ENCODE assay signal across 8 mouse cellular contexts in the genomic region with DNA sequence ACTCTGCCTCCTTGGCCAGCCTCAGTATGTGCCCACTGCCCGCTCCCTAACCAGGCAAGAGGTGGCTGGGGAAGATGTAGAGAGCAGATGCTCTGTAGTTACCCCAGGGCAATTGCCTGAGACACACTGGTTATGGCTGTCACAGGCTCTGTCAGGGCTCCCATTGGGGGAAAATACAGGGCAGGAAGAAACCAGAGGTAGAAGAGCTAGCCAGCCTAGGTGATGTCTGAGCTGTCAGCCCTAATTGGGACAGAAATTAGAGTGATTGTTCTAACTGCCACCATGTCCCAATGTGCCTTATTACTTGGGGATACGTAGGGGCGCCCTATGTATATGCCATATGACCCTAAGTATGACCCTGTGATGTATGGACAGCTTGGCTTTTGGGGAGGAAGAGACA. TPM values are rescaled to one million over a fixed set of nuclear protein-coding genes. Genes with fewer than 3 reads are reported as not detected.
DNase-seq lines count a peak whose midpoint lies in the region; ATAC-seq and TF ChIP-seq lines count a peak whose summit lies in the region.

No protein-coding gene starts in this region.

- H3K36me3 ChIP-seq in liver, embryonic 14.5 days (replicated peaks; ENCODE audit: control insufficient read depth, insufficient read depth, low read depth), result peaks cover 2% of the 10 kb centered on the region; the same call in 1 of the 2 replicates

- peaks cover 9 to 16% of the 10 kb centered on the region in 2 experiments for H3K4me1 ChIP-seq in liver, embryonic 14.5 days (replicated peaks; ENCODE audit: control insufficient read depth in 2 of 2, insufficient read depth in 2 of 2, low read length in 1 of 2)

- H3K9me3 ChIP-seq in liver, embryonic 14.5 days (ENCODE audit: control insufficient read depth, low read length), result no peaks in the 10 kb centered on the region

- TF ChIP-seq CTCF in gastrocnemius, adult 2 months (IDR thresholded peaks at IDR 0.05), result no peak
- TF ChIP-seq CTCF in liver, embryonic 14.5 days (IDR thresholded peaks at IDR 0.05; ENCODE audit: low read depth), result no peak

- H3K27me3 ChIP-seq in liver, embryonic 14.5 days (ENCODE audit: control insufficient read depth, insufficient read depth, low read length), result no peaks in the 10 kb centered on the region

- intact Hi-C loops in gastrocnemius, adult 2 months (cut with DNase I), result loop anchor here (2.0 to 10.0 kb wide), 2 partner anchors 17 to 171 kb away; partner anchors contain the start of gene Med11

- TF ChIP-seq EP300 in liver, embryonic 14.5 days (IDR thresholded peaks at IDR 0.05; ENCODE audit: low read depth), result no peak

- no peak overlapping the region for H3K27ac ChIP-seq in gastrocnemius, adult 2 months
- H3K27ac ChIP-seq in liver, embryonic 14.5 days, result no peak overlapping the region

- ATAC-seq in liver, embryonic 14.5 days (ENCODE audit: insufficient read depth), result no peak

- peak overlapping the region; percentile 28; the same call in 1 of the 2 replicates for H3K4me3 ChIP-seq in gastrocnemius, adult 2 months
- peak overlapping the region; percentile 32 to 84 for H3K4me3 ChIP-seq in liver, embryonic 14.5 days (ENCODE audit: insufficient read depth in 1 of 2, low read depth in 2 of 2, low read length in 2 of 2)

- DNase-seq in gastrocnemius, adult 2 months, result no peak
- no peak for DNase-seq in gastrocnemius, postnatal 10 days
- DNase-seq in thymus, postnatal 0 days (ENCODE audit: low spot score), result peak; percentile 23
- no peak for DNase-seq in thymus, postnatal 36 days
- no peak for DNase-seq in liver, embryonic 14.5 days (ENCODE audit: low read depth in 3 of 3, low spot score in 3 of 3)
- DNase-seq in thymus, postnatal 4 days, result peak; percentile 38
- DNase-seq in cerebellum, adult 9-10 months, result no peak
- no peak for DNase-seq in yolk sac, embryonic 10.5 days (ENCODE audit: low spot score)

- WGBS in liver, embryonic 14.5 days (ENCODE audit: insufficient replicate concordance), result 89% methylated on average over 3 of the region's 3 CpGs

- no peak overlapping the region for H3K9ac ChIP-seq in liver, embryonic 14.5 days (replicated peaks)

- H3K4me2 ChIP-seq in liver, embryonic 14.5 days (ENCODE audit: low read depth), result peak overlapping the region; percentile 65

RNA-seq across cellular contexts. Expression of gene Arrb2, which starts 1.5 kb away (rescaled TPM):
- 1 to 10 TPM; 8.3 to 8.4 TPM for total RNA-seq in gastrocnemius, adult 2 months (2021)
- 10 to 100 TPM; 11.0 TPM for total RNA-seq in gastrocnemius, postnatal 10 days (2021)
- polyA plus RNA-seq in thymus, postnatal 0 days (2015; fragmentation: Nextera tagmentation; extraction: Ambion mirVana), result 38.8 and 38.9 TPM in 2 replicates
- 17.8 and 19.4 TPM in 2 replicates for polyA plus RNA-seq in liver, embryonic 14.5 days (2012; rRNA removed)
- 9.8 and 11.0 TPM in 2 replicates for polyA plus RNA-seq in liver, embryonic 14.5 days (2014; fragmentation: Nextera tagmentation; extraction: Ambion mirVana)

RNA-seq across cellular contexts. Expression of gene Med11, which starts 17.8 kb away (rescaled TPM):
- total RNA-seq in gastrocnemius, adult 2 months (2021), result 1 to 10 TPM; 4.9 to 6.4 TPM
- total RNA-seq in gastrocnemius, postnatal 10 days (2021), result 10 to 100 TPM in 1 of 2 experiments, 1 to 10 TPM in 1; 7.6 to 11.0 TPM
- 47.5 and 47.6 TPM in 2 replicates for polyA plus RNA-seq in thymus, postnatal 0 days (2015; fragmentation: Nextera tagmentation; extraction: Ambion mirVana)
- 11.9 and 12.8 TPM in 2 replicates for polyA plus RNA-seq in liver, embryonic 14.5 days (2012; rRNA removed)
- 17.0 and 20.0 TPM in 2 replicates for polyA plus RNA-seq in liver, embryonic 14.5 days (2014; fragmentation: Nextera tagmentation; extraction: Ambion mirVana)

RNA-seq across cellular contexts. Expression of gene Pelp1, which starts 24.1 kb away (rescaled TPM):
- 10 to 100 TPM; 18.5 to 18.7 TPM for total RNA-seq in gastrocnemius, adult 2 months (2021)
- total RNA-seq in gastrocnemius, postnatal 10 days (2021), result 10 to 100 TPM; 20.2 to 21.4 TPM
- polyA plus RNA-seq in thymus, postnatal 0 days (2015; fragmentation: Nextera tagmentation; extraction: Ambion mirVana), result 17.0 and 18.4 TPM in 2 replicates
- polyA plus RNA-seq in liver, embryonic 14.5 days (2012; rRNA removed), result 9.6 and 9.8 TPM in 2 replicates
- polyA plus RNA-seq in liver, embryonic 14.5 days (2014; fragmentation: Nextera tagmentation; extraction: Ambion mirVana), result 12.1 and 13.8 TPM in 2 replicates

RNA-seq across cellular contexts. Expression of gene Zmynd15, which starts 25.3 kb away (rescaled TPM):
- total RNA-seq in gastrocnemius, adult 2 months (2021), result under 1 TPM in 1 of 2 experiments, not detected in 1; 0.75 TPM
- total RNA-seq in gastrocnemius, postnatal 10 days (2021), result 1 to 10 TPM in 1 of 2 experiments, under 1 TPM in 1; 0.52 to 1.6 TPM
- polyA plus RNA-seq in thymus, postnatal 0 days (2015; fragmentation: Nextera tagmentation; extraction: Ambion mirVana), result 4.8 and 5.1 TPM in 2 replicates
- polyA plus RNA-seq in liver, embryonic 14.5 days (2012; rRNA removed), result 0.28 and 0.31 TPM in 2 replicates
- 0.10 and 0.29 TPM in 2 replicates for polyA plus RNA-seq in liver, embryonic 14.5 days (2014; fragmentation: Nextera tagmentation; extraction: Ambion mirVana)

RNA-seq across cellular contexts. Expression of gene Cxcl16, which starts 25.8 kb away (rescaled TPM):
- 1 to 10 TPM; 1.2 to 1.4 TPM for total RNA-seq in gastrocnemius, adult 2 months (2021)
- 1 to 10 TPM; 3.4 to 5.1 TPM for total RNA-seq in gastrocnemius, postnatal 10 days (2021)
- polyA plus RNA-seq in thymus, postnatal 0 days (2015; fragmentation: Nextera tagmentation; extraction: Ambion mirVana), result 34.2 and 35.1 TPM in 2 replicates
- polyA plus RNA-seq in liver, embryonic 14.5 days (2012; rRNA removed), result 0.94 and 1.1 TPM in 2 replicates
- polyA plus RNA-seq in liver, embryonic 14.5 days (2014; fragmentation: Nextera tagmentation; extraction: Ambion mirVana), result 0.79 and 1.5 TPM in 2 replicates

Comparison
In these comparisons a context has a peak if more than half of its experiments do, and no peak if none do; other contexts are left out.
1. DNase-seq: peak in thymus, postnatal 0 days (single experiment) and thymus, postnatal 4 days (single experiment); none in gastrocnemius, adult 2 months (single experiment), gastrocnemius, postnatal 10 days (single experiment), thymus, postnatal 36 days (0 of 2), liver, embryonic 14.5 days (0 of 3), cerebellum, adult 9-10 months (single experiment) and yolk sac, embryonic 10.5 days (single experiment).